Mouse (Mus musculus) myocyte (in vitro differentiated cells): ENCODE measurements around the gene Dalrd3. TPM values are rescaled to one million over a fixed set of nuclear protein-coding genes. Genes with fewer than 3 reads are reported as not detected.
A peak's percentile ranks its signal among the peaks of the same experiment; 100 is the strongest.

Experiments
- H3K27me3 ChIP-seq: one replicate; pipeline ENCODE4 v1.6.1; 2011; ENCODE audit not compliant: control insufficient read depth, insufficient read depth, insufficient read length
- H3K36me3 ChIP-seq: one replicate; pipeline ENCODE4 v1.6.1; 2011; ENCODE audit not compliant: control insufficient read depth, insufficient read depth
- H3K4me2 ChIP-seq: one replicate; pipeline ENCODE4 v1.6.1; 2011; ENCODE audit warnings: low read depth, control low read depth
- H3K4me3 ChIP-seq: one replicate; pipeline ENCODE4 v1.5.1; 2011; ENCODE audit warnings: mild to moderate bottlenecking, control low read depth, moderate library complexity
- H3K79me2 ChIP-seq: one replicate; pipeline ENCODE4 v1.6.1; 2011; ENCODE audit not compliant: control insufficient read depth, insufficient read depth
- H3ac ChIP-seq: one replicate; pipeline ENCODE4 v1.6.1; 2011; ENCODE audit not compliant: control insufficient read depth, insufficient read length
- CEBPB ChIP-seq: IDR thresholded peaks from 2 replicates; pipeline ENCODE4 v1.6.1; 2011; ENCODE audit warnings: mild to moderate bottlenecking, moderate library complexity; ENCODE audit not compliant: poor library complexity, insufficient read depth, severe bottlenecking
- E2F4 ChIP-seq: IDR thresholded peaks from one replicate; pipeline ENCODE4 v1.6.1; 2011; ENCODE audit warnings: mild to moderate bottlenecking, control low read depth, moderate library complexity; ENCODE audit not compliant: insufficient read depth
- MAX ChIP-seq: IDR thresholded peaks from one replicate; pipeline ENCODE4 v1.6.1; 2011; ENCODE audit warnings: low read depth, mild to moderate bottlenecking, control low read depth
- MYOD1 ChIP-seq, 3 experiments: IDR thresholded peaks; one replicate each; pipeline ENCODE4 v1.6.1; 2011; ENCODE audit warnings: control low read depth in 2 of 3, low read depth in 2 of 3, mild to moderate bottlenecking in 2 of 3, moderate library complexity in 1 of 3; ENCODE audit not compliant: insufficient read length in 2 of 3, control insufficient read depth in 1 of 3
- MYOG ChIP-seq, 3 experiments: IDR thresholded peaks; one replicate each; pipeline ENCODE4 v1.6.1; 2011; ENCODE audit warnings: control low read depth in 2 of 3, low read depth in 2 of 3, mild to moderate bottlenecking in 2 of 3; ENCODE audit not compliant: insufficient read length in 2 of 3, control insufficient read depth in 1 of 3, insufficient read depth in 1 of 3
- POLR2A ChIP-seq: IDR thresholded peaks from one replicate; pipeline ENCODE4 v1.6.1; 2011; ENCODE audit warnings: low read depth, mild to moderate bottlenecking, control low read depth, moderate library complexity; ENCODE audit not compliant: insufficient read length
- POLR2AphosphoS2 ChIP-seq: IDR thresholded peaks from one replicate; pipeline ENCODE4 v1.6.1; 2011; ENCODE audit warnings: low read depth, control low read depth; ENCODE audit not compliant: insufficient read length
- REST ChIP-seq: IDR thresholded peaks from one replicate; pipeline ENCODE4 v1.6.1; 2011; ENCODE audit warnings: mild to moderate bottlenecking, control low read depth, moderate library complexity; ENCODE audit not compliant: insufficient read depth, insufficient read length
- SRF ChIP-seq: IDR thresholded peaks from one replicate; pipeline ENCODE4 v1.6.1; 2011; ENCODE audit warnings: low read depth; ENCODE audit not compliant: control insufficient read depth, insufficient read length
- TCF12 ChIP-seq: IDR thresholded peaks from one replicate; pipeline ENCODE4 v1.6.1; 2011; ENCODE audit warnings: mild to moderate bottlenecking, control low read depth; ENCODE audit not compliant: poor library complexity, insufficient read depth, severe bottlenecking
- TCF3 ChIP-seq: IDR thresholded peaks from one replicate; pipeline ENCODE4 v1.6.1; 2011; ENCODE audit warnings: low read depth, control low read depth; ENCODE audit not compliant: insufficient read length
- USF1 ChIP-seq: IDR thresholded peaks from one replicate; pipeline ENCODE4 v1.6.1; 2011; ENCODE audit warnings: low read depth, mild to moderate bottlenecking, control low read depth, moderate library complexity
- polyA plus RNA-seq: library from polyadenylated mRNA; unstranded; fragments of >200 nt; fragmentation: generic; extraction: Trizol; gene quantifications from one replicate; pipeline ENCODE4 v1.2.1, GENCODE M21; 2012; ENCODE audit warnings: missing spikeins

Dalrd3 gene
- polyA plus RNA-seq, 1 experiment = 50.2 TPM

- Histone ChIP-seq H3K79me2 (peaks cover 20% of the 10 kb centered on the region), H3ac (no peak overlapping the region), H3K36me3 (peaks cover 41% of the 10 kb centered on the region), H3K27me3 (no peaks in the 10 kb centered on the region), H3K4me3 (no peak overlapping the region), H3K4me2 (no peak overlapping the region)
- TF ChIP-seq POLR2A = no peak
- no peak for TF ChIP-seq SRF
- TF ChIP-seq MAX = no peak
- TF ChIP-seq CEBPB = no peak
- TF ChIP-seq MYOD1 (IDR thresholded peaks at IDR 0.05; ENCODE audit: control insufficient read depth in 1 of 3, insufficient read length in 2 of 3, low read depth in 2 of 3) = no peak
These were observed 10.5 kb upstream of the Dalrd3 start for GRCm38 (mm10) chr9:108559169-108559568.

DNA sequence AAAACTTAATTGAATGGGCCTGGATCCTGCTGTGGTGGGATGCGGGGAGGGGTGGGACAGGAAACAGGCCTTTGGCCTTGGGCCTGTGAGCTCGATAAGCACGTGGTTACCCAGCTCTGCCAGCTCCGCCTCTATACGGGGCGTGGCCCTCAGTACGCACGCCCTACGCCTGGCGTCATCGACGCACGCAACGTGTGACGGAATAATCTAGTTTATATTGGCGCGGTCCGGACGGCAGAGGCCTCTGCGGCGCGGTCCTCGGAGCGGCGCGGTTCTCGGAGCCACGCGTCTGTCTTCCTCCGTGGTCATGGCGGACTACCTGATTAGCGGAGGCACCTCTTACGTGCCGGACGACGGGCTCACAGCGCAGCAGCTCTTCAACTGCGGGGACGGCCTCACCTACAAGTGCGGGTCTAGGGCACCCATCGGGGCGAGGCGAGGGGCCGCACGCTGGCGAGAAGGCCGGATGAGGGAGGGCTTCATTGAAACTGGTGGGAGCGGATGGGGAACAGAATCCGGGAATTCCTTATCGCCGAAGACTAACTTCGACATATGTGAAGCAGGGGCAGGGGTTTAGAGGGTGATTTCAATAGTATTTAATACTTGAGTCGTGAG is 9.4 kb upstream of the Dalrd3 start, which contains the start of gene Impdh2:
TSS of gene Impdh2 (plus strand) at position 60 of the 615 bp plus-strand sequence.
- TF ChIP-seq USF1 = peak; percentile 33
- peak; percentile 41 for TF ChIP-seq SRF
- no peak for TF ChIP-seq E2F4
- TF ChIP-seq REST = no peak
- TF ChIP-seq POLR2A = peak; percentile 91
- no peak for TF ChIP-seq TCF12
- no peak for TF ChIP-seq CEBPB
- peak; percentile 19 for TF ChIP-seq MAX
- no peak for TF ChIP-seq TCF3
- TF ChIP-seq MYOG (IDR thresholded peaks at IDR 0.05; ENCODE audit: control insufficient read depth in 1 of 3, insufficient read depth in 1 of 3, insufficient read length in 2 of 3, low read depth in 2 of 3) = no peak
- TF ChIP-seq POLR2AphosphoS2 = peak; percentile 99
- no peak for TF ChIP-seq MYOD1 (IDR thresholded peaks at IDR 0.05; ENCODE audit: control insufficient read depth in 1 of 3, insufficient read length in 2 of 3, low read depth in 2 of 3)
- peak within 1 kb of the TSS; percentile 9 for H3ac ChIP-seq
- H3K79me2 ChIP-seq = peaks cover 20% of the 10 kb centered on the region
- H3K36me3 ChIP-seq = peaks cover 34% of the 10 kb centered on the region
- H3K27me3 ChIP-seq = no peaks in the 10 kb centered on the region
- peak within 1 kb of the TSS; percentile 40 for H3K4me3 ChIP-seq
- H3K4me2 ChIP-seq = peak within 1 kb of the TSS; percentile 87

DNA sequence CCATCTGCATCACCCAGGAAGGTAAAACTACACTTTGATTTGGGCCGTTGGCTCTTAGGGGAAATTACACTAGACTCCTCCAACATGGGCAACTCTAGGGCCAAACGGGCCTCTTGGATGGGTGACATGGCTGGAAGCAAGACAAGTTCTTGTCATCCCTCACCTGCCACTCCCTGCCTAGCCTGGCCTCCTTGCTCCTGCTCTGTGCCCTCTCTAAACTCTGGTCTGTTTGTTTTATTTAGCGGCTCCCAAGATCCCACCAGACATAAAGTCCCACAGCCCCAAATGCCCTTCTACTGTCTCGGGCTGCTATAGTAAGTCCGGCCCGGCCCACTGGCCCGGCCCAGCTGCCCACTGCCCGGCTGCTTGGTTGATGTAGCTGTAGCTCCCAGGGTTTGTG is 6.0 kb upstream of the Dalrd3 start:
- no peak overlapping the region for H3K4me2 ChIP-seq
- no peak overlapping the region for H3ac ChIP-seq
- peaks cover 16% of the 10 kb centered on the region for H3K36me3 ChIP-seq
- peaks cover 20% of the 10 kb centered on the region for H3K79me2 ChIP-seq
- no peak overlapping the region for H3K4me3 ChIP-seq
- TF ChIP-seq REST (no peak), POLR2A (no peak), MYOG (IDR thresholded peaks at IDR 0.05; ENCODE audit: control insufficient read depth in 1 of 3, insufficient read depth in 1 of 3, insufficient read length in 2 of 3, low read depth in 2 of 3) (no peak), CEBPB (no peak), SRF (no peak), USF1 (no peak), POLR2AphosphoS2 (no peak), MAX (no peak), TCF12 (no peak), E2F4 (no peak), MYOD1 (IDR thresholded peaks at IDR 0.05; ENCODE audit: control insufficient read depth in 1 of 3, insufficient read length in 2 of 3, low read depth in 2 of 3) (no peak)
- H3K27me3 ChIP-seq = no peaks in the 10 kb centered on the region

DNA sequence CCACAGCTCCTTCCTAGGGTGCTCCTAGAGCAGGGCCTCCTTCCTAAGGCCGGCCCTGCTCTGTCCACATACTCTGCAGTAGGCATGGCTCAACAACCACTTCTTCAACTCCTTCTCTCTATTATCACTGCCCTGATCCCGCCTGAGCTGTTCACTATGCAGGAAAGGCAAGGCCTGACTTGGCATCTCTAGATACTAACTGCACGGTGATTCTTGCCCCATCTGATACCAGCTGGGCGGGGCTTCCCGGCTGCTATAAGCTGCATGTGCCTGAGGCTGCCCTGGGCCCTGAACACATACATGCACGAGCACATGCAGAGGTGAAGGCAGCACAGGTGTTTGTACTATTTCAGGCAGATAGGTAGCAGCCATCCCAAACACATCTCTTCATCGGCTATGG is 5.6 kb upstream of the Dalrd3 start:
- TF ChIP-seq REST = no peak
- TF ChIP-seq POLR2AphosphoS2 = peak; percentile 43
- no peak overlapping the region for H3ac ChIP-seq
- no peak overlapping the region for H3K4me3 ChIP-seq
- peaks cover 20% of the 10 kb centered on the region for H3K79me2 ChIP-seq
- H3K27me3 ChIP-seq = no peaks in the 10 kb centered on the region
- H3K36me3 ChIP-seq = peaks cover 12% of the 10 kb centered on the region
- no peak overlapping the region for H3K4me2 ChIP-seq

DNA sequence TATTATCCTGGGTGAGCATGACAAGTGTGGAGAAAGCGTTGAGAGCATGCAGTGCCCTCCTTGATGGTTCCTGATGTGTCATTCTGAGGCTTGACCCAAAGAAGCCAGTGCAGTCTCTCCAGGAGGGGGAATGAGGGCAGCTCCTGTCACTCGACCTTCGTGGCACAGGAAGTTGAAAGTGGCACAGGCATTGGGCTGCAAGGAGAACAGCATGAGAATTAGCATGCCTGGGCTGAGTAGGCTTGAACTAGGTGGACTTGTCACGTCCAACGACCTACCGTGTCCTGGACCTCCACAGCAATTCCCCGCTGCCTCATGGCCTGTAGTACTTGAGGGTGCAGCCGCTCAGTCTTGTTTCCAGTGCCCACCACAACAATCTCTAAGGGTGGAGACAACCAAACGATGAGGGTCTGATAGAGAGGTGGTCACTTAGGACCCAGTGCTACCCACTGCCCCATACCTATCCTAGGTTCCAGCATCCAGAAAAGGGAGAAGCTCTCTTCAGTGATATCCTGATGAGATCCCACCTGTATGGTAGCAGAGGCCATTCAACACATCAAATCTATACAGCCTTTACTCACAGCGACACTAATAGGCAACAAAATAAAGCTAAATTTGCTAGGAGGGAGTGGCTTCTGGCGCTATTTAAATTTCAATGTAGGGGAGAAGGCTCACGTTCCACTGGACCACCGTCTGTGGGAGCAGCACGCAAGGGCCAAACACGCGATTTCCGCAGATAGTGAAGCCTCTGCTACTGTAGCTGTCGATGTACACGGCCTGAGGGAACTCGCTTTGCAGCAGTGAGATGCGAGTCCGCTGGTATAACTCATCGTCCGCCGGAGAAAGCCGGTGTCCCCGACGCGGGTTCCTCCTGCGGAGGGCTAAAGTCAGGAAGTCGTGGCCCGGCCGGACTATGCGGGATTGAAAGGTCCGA is 3.5 kb upstream of the Dalrd3 start:
- Histone ChIP-seq H3K36me3 (peaks cover 10% of the 10 kb centered on the region), H3K27me3 (no peaks in the 10 kb centered on the region), H3K4me3 (peak overlapping the region; percentile 82), H3K79me2 (peaks cover 13% of the 10 kb centered on the region), H3ac (peak overlapping the region; percentile 55), H3K4me2 (peak overlapping the region; percentile 99)
- TF ChIP-seq POLR2AphosphoS2 (no peak), CEBPB (no peak)
